Mouse (Mus musculus): Measurements from ENCODE around the gene Kctd3.
"Not testable (repeated sequence)": the region's sequence is repeated elsewhere in the genome, so short reads cannot be mapped to it uniquely, and the experiment has no call there.

Kctd3 gene

DNA sequence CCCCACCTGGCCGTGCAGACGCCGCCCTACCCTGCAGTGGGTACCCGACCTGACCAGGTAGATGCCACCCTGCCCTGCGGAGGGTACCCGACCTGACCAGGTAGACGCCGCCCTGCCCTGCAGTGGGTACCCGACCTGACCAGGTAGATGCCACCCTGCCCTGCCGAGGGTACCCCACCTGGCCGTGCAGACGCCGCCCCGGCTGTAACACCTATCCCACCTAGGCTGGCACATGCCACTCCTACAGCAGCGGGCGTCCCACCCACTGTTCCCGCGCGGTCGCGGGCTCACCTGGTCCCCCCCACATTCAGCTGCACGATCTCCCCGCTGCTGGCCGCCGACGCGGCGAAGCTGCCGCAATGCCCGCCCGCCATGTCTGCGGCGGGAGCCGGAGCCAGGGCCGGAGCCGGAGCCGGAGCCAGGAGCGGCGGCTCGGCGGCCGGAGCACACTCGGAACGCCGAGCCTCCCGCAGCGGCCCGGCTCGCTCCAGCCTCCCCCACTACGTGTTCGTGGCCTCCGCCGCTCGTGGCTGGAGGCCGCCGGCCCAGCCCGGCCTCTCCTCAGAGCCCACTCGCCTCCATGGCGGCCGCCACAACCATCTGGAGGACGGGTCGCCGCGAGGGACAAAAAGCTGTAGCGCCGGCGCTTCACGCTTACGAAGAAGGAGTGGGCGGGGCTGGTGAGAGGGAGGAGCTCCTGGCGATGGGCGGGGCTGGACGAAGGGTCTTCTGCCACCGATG, at the start of gene Kctd3:
Kctd3 (minus strand) TSS at position 603 of the 741 bp plus-strand sequence.
- DNase-seq (ENCODE audit: inconsistent ontology term) = peak; percentile 94

DNA sequence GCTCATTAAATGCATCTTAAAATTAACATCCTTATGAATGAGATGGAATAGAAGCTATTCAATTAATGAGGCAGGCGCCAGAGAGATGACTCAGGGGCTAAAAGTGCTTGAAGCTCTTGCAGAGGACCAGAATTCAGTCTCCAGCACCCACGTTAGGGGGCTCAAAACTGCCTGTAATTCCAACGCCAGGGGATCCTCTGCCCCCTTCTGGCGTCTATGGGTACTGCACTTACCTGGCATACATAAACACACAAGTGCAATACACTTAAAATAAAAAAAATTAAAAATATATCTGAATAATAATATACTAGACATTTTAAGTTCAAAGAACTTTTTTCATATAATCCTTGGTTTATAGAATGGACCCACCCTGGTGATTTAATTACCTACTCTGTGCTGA, 49.8 kb upstream of the Kctd3 start:
- no peak for DNase-seq (ENCODE audit: inconsistent ontology term)

DNA sequence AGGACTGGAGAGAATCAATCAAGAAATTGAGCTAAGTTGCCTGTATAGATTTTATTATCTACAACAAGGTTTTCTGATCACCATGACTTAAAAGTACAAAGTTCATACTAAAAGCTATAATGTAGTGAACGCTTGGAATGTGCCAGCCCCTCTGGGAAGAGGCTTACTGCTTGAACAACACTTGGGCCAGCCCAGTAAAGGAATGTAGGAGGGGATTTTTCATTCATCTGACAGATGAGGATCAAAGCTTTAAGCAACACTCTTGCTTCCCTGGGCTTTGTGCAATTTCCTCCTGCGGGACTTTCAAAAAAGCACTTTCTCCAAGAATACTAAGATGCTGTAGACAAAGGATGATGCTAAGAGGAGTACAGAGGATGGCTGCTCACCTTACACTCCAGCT, 48.3 kb upstream of the Kctd3 start:
- no peak for DNase-seq (ENCODE audit: inconsistent ontology term)

DNA sequence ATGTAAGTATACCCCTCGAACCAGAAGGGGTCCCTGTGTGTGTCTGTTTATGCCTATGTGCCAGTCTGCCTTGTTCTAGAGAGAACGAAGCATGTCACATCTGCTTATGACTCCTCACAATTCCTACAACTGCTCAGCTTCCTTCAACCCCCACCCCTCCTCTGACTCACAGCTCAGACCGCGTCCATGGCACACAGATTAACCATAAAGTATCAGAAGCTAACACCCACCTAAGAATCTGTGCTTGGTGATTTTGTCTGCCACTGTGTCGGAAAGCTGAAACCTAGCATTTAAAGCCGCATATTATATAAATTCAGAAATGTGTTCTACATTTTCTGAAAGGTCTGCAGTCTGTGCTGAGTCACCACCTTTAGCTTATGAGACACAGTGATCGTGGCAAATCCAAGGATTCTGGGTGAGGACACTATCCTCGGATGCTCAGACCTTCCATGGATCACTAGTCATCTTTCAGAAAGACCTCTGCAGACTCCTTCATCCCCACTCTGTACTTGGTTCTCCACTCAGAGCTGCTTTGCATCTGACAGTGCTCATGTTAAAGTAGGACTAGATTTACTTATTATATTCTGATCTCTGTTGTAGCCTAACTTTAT, 47.4 kb upstream of the Kctd3 start:
- DNase-seq (ENCODE audit: inconsistent ontology term) = no peak

DNA sequence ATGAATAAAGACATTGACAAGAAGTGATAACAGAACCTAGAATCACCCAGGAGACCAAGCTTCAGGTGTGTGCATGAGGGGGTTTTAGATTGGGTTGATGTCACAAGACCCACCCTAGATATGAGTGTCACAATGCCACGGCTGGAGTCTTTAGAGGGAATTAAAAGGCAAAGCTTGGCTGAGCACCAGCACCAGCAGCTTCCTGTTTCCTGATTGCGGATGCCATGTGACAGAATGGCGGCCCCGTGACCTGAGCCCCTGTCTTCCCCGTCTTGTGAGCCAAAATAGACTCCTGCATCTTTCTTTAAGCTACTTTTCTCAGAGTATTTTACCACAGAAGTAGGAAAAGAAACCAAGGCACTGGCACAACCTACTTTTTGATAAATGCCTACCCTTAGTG, 46.5 kb upstream of the Kctd3 start:
- no peak for DNase-seq (ENCODE audit: inconsistent ontology term)

DNA sequence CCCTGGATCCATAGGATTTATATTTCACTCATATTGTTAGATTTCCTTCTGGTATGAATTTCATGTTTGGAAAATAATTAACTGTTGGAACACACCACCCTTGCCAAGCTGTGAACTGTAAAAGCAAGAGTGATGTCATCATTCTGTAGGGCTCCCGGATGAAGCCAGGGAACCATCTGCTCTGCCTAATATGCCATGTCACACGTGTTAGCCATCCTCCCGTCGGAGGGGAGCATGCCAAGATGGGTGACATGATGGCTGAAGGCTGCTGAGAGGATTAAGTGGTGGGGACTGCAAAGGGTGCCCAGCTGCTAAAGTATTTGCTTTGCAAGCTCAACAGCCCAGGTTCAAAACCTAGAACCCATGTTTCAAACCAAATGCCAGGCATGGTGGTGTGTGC, 44.5 kb upstream of the Kctd3 start:
- no peak for DNase-seq (ENCODE audit: inconsistent ontology term)

DNA sequence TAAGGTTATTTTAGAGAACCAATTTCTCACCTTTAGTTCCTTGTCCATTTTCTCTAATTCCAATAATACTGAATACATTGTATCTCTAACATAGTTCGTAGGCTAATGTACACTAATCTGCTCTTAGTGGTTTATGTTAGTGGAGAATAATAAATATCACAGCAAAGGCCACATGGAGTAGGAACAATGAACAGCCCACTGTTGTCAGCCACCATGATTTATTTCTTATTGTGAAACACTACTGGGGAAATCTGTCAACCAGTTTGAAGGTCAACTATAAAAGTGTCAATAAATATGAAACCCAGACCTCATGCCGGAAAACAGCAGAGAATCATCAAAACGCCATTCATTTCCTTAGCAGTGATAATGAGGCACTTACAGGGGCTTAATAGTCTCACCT, 42.5 kb upstream of the Kctd3 start:
- no peak for DNase-seq (ENCODE audit: inconsistent ontology term)

DNA sequence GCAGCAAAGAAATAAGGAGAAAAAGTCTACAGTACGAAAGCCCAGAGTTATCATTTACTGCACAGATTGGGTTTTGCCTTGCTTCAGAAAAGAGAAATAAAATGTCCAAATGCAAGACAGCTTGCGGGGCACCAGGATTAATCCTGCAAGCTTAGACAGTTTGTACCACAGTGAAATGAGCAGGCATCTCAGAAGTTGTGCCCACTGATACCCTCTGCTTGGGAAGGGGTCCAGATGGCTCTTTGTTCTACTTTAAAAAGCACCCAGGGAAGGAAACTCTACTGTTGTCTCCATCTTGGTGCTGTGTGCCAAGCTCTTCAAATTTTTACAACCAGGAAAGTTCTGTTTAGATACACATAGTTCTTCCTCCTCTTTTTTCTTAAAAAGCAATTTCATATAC, 40.7 kb upstream of the Kctd3 start:
- DNase-seq (ENCODE audit: inconsistent ontology term) = no peak

DNA sequence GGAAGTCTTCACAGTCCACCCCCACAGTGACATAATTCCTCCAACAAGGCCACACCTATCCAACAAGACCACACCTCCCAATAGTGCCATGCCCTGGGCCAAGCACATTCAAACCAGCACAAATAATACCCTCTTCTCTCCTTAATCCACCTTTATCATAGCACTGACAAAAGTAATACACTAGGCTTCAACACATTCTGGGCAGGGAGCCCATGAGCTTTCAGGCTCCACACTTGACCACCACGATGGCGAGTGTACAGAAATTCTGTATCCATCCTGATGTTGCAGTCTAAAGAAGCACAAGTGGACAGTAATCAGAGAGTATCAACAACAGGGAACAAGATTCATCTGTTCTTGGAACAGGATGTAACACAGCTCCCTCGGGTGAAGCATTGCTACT, 40.3 kb upstream of the Kctd3 start:
- DNase-seq (ENCODE audit: inconsistent ontology term) = no peak

DNA sequence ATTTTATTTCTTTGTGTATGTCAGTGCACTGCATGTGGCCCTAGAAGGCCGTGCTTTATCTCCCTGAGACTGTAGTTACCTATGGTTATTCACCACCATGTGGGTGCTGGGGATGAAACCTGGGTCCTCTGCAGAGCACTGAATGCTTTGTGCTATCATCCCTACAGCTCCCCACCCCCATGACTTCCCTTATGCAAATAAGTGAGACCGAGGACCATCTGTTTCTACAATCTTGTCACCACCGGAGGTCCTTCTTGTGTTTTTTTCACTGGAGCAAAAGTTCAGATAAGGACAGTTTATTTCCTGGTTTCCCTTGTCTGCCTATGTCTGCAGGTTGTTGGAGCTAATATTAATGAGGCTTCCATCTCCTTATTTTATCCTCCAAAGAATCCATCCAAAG, 39.2 kb upstream of the Kctd3 start:
- no peak for DNase-seq (ENCODE audit: inconsistent ontology term)

DNA sequence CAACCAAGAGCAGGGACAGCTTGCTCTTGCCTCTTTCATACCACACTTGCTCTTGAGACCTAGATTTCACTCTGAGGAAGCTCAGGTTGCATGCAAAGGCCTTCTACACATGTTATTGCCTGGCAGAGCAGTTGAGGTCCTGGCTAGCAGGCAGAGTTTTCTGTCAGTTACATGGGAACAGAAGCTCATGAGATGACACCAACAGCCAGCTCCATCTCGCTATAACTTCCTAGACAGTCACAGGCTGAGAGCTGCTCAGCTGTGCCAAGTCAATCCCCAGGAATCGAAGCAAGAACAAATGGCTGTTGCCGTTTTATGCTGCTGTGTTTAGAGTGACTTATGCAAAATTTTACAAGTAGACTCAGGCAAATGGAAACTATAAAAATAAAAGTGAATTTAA, 38.7 kb upstream of the Kctd3 start:
- no peak for DNase-seq (ENCODE audit: inconsistent ontology term)

DNA sequence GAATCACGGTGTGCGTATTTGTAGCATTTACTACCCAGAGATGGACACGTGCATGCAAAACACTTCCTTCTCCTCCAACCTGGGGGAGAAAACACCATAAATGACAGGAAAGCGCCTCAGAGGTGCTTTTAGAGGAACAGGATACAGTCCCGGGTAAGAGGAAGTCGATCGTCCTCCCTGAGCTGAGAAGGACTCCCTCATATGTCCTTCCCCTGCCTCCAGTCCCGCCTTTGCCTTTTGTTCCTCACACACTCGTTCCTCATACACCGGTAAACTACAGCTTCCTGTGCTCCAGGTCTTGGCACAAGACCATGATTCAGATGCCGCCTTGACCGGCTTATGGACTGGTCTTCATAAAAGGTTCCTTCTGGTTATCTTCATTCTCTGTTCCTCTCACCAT, 33.6 kb upstream of the Kctd3 start:
- DNase-seq (ENCODE audit: inconsistent ontology term) = no peak

DNA sequence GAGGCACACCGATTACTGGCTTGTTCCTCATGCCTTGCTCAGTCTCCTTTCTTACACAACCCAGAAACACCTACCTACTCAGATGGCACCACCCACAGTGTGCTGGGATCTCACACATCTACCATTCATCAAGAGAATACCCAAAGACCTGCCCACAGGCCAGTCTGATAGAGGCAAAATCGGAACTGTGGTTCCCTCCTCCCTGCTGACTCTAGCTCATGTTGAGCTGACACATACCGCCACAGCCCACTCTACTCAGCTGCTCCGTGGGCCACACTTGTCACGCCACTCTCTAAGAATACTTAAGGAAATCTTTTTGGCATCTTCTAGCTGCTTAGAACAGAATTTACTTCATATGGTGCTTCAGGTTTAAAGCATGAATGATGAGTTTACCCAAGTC, 31.7 kb upstream of the Kctd3 start:
- no peak for DNase-seq (ENCODE audit: inconsistent ontology term)

DNA sequence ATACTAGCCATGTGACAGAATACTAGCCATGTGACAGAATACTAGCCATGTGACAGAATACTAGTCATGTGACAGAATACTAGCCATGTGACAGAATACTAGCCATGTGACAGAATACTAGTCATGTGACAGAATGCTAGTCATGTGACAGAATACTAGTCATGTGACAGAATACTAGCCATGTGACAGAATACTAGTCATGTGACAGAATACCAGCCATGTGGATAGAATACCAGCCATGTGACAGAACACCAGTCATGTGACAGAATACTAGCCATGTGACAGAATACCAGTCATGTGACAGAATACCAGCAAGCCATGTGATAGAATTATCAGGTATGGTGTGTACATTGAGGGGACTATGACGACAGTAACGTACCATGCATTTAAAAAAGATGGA, 25.2 kb upstream of the Kctd3 start:
- not testable (repeated sequence) for DNase-seq (ENCODE audit: inconsistent ontology term)

DNA sequence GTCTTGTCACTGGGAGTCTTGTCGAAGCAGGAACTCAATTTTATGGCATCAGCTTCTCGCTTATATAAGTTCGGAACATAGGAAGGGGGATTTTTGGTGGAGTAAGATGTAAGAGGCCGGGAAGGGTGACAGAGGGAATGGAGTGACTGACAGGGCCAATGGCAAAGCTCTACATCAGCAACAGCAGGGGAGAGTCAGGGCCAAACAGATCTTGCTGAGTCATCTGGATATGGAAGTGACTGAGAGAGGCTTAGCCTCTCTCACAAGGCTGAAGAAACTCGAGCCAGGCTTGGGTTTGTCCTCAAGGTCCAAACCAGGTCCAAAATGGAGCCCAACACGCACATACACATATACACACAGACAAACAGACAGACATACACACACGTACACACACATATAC, 23.3 kb upstream of the Kctd3 start:
- no peak for DNase-seq (ENCODE audit: inconsistent ontology term)

DNA sequence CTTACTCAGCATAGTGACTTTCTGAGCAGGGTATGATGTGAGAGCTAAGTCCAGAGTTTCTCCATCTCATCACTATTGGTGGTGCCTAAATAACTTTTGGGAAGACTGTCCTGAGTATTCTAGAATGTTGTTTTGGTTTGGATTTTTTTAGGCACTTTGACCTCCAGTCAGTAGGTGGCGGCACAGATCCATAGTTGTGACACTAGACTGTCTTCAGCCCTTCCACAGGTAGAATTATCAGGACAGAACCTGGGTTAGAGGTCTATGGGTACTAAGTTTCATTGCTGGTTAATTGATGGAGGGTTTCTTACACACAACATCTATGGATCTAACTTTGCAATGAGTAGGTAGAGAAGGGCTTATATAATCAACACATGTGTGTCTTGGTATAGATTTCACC, 20.6 kb upstream of the Kctd3 start:
- no peak for DNase-seq (ENCODE audit: inconsistent ontology term)

DNA sequence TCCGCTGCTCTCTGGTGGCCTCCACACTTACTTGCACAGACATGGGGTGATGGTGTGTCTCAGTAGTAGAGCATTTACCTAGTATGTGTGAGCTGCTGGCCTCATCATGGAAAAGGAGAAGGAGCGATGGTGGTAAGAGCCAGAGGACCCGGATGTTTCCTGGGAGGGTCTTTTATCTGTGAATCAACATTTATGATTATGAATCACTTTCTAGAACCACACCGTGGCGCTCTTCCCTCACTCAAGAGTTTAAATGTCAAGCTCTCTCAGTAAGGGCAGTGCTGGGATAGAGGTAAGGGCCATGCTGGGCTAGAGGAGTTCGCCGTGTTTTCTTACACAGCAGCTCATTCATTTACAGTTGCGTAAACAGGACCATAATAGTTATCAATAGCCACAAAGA, 19.2 kb upstream of the Kctd3 start:
- peak; percentile 38 for DNase-seq (ENCODE audit: inconsistent ontology term)

DNA sequence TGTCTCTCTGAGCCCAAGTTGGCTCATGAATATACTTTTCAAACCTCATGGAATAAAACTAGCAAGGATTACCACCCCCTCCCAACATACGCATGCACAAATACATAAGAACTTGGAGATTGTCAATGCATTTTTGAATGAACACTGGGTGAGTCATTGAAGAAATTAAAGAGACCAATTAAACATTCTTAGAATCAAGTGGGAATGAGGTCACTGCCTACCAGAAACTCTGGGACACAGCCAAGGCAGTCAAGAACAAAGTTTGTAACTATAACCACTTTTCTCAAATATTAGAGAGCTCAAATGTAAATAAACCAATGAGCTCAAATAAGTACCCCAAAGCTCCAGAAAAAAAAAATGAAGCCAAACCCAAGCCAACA, 16.1 kb upstream of the Kctd3 start:
- DNase-seq (ENCODE audit: inconsistent ontology term) = peak; percentile 92

DNA sequence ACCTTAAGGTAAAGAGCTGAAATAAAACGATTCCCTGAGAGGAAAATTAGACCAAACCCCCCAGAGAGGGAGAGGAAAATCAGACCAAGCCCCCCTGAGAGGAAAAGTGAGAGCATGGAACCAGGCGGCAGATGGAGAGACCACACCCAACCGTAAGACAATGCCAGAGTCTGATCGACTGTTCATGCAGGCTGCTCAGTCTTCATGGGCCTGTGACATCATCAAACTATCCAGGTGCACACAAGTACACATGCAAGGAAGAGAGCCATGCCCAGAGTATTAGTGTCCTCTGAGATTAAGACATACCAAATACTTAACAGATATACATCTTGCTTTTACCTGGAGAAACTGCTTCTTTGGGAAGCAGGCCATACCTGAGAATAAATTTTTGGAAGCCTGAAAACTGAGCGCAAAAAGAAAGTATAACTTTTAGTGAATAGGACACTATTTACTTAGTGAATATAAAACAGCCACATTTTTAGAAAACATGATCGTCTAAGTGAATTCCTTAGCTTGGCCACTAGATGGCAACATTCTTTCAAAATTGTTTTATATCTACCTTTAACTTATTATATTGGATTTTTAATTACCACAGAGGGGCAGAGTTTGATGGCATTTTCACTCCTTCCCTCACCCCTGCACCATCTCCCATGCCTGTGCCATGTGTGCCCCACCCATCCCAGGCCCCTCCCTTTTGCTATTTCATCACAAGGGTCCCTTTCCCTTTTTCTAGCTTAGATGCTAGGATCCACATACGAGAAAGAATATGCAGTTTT, 15.5 kb upstream of the Kctd3 start:
- DNase-seq (ENCODE audit: inconsistent ontology term) = no peak

DNA sequence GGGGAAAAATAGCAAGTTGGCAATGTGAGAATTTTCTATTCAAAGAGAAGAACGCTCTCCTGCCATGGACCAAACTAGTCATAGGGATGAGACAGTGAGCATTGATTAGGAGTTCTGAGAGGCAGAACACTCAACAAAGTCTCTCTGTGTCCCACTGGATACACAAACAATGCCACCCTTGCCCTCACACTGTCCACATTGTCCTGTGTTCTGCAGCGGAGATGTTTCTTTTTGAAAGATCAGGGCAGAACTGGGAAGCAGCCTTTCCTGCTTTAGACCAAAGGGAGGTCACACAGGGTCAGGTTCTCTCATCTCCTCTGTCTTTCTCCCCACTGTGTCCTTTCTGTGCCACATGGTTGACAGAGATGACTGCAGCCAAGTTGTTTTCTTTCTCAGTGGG, 7.7 kb upstream of the Kctd3 start:
- peak; percentile 34 for DNase-seq (ENCODE audit: inconsistent ontology term)

DNA sequence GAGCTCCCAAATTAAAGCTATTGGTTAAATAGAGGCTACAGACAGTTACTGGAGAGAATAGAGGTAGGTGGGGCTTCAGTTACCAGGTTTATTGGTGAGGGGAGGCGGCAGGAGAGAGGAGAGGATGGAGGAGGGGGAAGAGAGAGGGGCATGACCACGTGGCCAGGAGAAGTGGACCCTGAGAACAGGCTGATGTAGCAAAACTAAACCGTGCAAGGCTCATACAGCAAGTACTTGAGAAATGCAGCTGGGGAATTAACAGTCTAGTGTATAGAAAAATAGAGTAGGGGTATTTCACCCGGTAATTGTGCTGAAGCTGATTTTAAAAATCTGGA, 5.9 kb upstream of the Kctd3 start:
- DNase-seq (ENCODE audit: inconsistent ontology term) = no peak

DNA sequence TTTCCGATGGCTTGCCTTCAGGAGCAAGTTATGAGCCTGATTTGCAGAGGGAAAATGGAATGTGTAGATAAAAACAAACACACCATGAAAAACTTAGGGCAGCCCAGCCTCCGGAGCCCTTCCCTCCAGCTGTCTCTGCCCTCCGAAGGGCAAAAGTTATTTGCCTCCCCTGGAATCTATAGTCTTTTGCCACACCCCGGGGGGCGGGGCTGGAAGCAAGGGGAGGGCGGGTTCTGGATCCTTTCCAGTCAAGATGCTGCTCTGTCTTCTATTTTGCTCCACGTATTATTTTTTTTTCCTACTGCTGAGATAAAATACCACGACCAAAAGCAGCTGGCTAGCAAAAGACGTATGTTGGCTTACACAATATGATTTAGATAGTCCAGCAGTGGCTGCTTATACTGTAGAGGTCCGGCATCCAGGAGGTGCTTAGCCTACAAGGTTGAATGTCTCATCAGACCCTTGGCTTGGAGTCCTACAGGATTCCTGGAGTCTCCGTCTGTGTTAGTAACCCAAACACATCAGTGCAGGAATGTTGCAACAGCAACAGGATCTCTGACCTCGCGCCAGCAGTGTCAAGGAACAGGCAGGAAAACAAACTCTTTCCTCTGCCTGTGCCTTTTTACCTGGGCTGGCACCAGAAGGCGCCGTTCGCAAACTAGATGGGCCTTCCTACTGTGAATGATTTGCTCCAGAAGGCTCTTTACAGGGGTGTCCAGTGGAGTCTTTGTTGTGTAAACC, 5.4 kb upstream of the Kctd3 start:
- no peak for DNase-seq (ENCODE audit: inconsistent ontology term)

DNA sequence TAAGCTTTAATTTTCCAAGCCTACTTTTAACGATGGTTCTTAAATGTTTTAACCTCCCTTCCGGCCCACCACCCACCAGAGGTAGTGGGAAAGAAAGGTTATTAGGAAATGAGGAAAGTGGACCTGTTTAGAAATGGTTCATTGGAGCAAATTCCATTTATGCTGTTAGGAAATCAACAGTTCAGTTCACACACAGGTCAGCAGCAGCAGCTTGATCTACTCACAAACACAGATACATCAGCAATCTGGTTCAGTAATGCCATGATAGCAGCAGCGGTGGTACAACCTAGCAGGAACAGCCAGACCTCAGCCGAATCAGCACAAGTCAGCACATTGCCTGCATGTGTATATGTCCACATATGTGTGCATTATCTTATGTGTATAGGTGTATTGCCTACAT, 3.0 kb upstream of the Kctd3 start:
- no peak for DNase-seq (ENCODE audit: inconsistent ontology term)

Data from Muller cell, postnatal 12 days (primary cell).